Mouse (Mus musculus): ENCODE measurements around the gene Prokr2.

GRCm38 (mm10) chr2:132291265-132291664 lies 94.0 kb downstream of the Prokr2 start:
- TF ChIP-seq POLR2A (IDR thresholded peaks at IDR 0.05; ENCODE audit: insufficient read length, low read depth) (no peak), MAX (IDR thresholded peaks at IDR 0.05; ENCODE audit: low read depth) (no peak), POLR2AphosphoS2 (IDR thresholded peaks at IDR 0.05; ENCODE audit: insufficient read length, low read depth) (no peak), E2F4 (IDR thresholded peaks at IDR 0.05; ENCODE audit: insufficient read depth) (no peak), MYOD1 (IDR thresholded peaks at IDR 0.05; ENCODE audit: control insufficient read depth in 1 of 3, insufficient read length in 2 of 3, low read depth in 2 of 3) (peak in 2 of 3 experiments; percentile 22 to 53), TCF12 (IDR thresholded peaks at IDR 0.05; ENCODE audit: insufficient read depth, poor library complexity, severe bottlenecking) (no peak), USF1 (IDR thresholded peaks at IDR 0.05; ENCODE audit: low read depth) (no peak), SRF (IDR thresholded peaks at IDR 0.05; ENCODE audit: control insufficient read depth, insufficient read length, low read depth) (no peak)

Measured in myocyte (in vitro differentiated cells).